Mouse (Mus musculus) forebrain, embryonic 13.5 days (tissue): ENCODE measurements around the gene B3gntl1. TPM values are rescaled to one million over a fixed set of nuclear protein-coding genes. Genes with fewer than 3 reads are reported as not detected.

Experiments used
- polyA plus RNA-seq: library from polyadenylated mRNA; unstranded; fragments of >200 nt; fragmentation: Nextera tagmentation; extraction: Ambion mirVana; gene quantifications from 2 replicates; pipeline ENCODE4 v1.2.1, GENCODE M21; 2015

Gene B3gntl1
- polyA plus RNA-seq, 1 experiment from 2014 or later = 5.8 TPM

Other genes starting within 250 kb of the B3gntl1 start
- 2.3 and 2.5 TPM in 2 replicates for gene Fn3k, start 238.2 kb downstream of the B3gntl1 start, polyA plus RNA-seq
- 45.2 and 50.0 TPM in 2 replicates for gene Tbcd, start 221.2 kb downstream of the B3gntl1 start, polyA plus RNA-seq
- gene Zfp750, start 153.8 kb downstream of the B3gntl1 start, polyA plus RNA-seq = 0.19 and 0.44 TPM in 2 replicates
- 1.9 and 2.3 TPM in 2 replicates for gene Metrnl, start 28.4 kb upstream of the B3gntl1 start, polyA plus RNA-seq
- not detected in 2 replicates for gene Ptchd3, start 157.1 kb upstream of the B3gntl1 start, polyA plus RNA-seq